Mouse (Mus musculus): ENCODE measurements around the gene 4930568D16Rik. TPM values are rescaled to one million over a fixed set of nuclear protein-coding genes. Genes with fewer than 3 reads are reported as not detected.

Gene 4930568D16Rik
- polyA plus RNA-seq, 1 experiment from 2014 or later = not detected

- H3K9ac ChIP-seq = no peak overlapping the region
- WGBS = 82% methylated on average over 7 of the region's 7 CpGs
- no peaks in the 10 kb centered on the region for H3K27me3 ChIP-seq
- no peaks in the 10 kb centered on the region for H3K9me3 ChIP-seq
- H3K4me2 ChIP-seq (replicated peaks) = no peak overlapping the region
- 0 out of 2 replicates have a peak, but pooled peaks cover 3% of the 10 kb centered on the region for H3K36me3 ChIP-seq
- no peaks in the 10 kb centered on the region for H3K4me1 ChIP-seq
- ATAC-seq (ENCODE audit: insufficient number of reproducible peaks, insufficient read depth, low FRiP score, low TSS enrichment) = no peak
- no peak overlapping the region for H3K27ac ChIP-seq
- no peak overlapping the region for H3K4me3 ChIP-seq
Observed at GRCm38 (mm10) chr2:35400739-35401138, 33.2 kb upstream of the 4930568D16Rik start.

DNA sequence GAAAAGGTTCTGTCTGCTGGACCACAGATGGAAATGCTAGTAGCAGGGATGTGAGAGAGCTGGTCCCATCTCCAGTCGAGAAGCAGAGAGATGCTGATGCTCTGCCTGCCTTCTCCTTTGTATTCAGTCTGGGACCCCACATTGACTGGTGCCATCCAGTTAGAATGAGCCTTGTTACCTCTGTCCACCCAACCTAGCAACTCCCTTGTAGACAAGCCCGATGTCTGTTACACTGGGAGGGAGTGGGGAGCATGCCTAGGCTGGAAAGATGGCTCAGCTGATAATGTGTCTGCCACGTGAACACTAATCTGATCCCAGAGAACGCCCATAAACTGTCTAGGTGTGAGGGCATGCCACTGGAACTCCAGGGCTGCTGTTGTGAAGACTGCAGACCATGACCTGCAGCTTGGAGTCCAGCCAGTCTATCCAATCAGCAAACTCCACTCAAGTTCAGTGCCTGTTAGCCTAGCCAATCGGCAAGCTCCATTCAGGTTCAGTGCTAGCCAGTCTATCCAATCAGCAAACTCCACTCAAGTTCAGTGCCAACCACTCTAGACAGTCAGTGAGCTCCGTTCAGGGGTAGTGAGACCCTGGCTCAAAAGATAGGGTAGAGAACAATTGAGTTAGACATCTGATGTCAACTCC, 30.8 kb upstream of the 4930568D16Rik start:
- no peak overlapping the region for H3K9ac ChIP-seq
- no peaks in the 10 kb centered on the region for H3K27me3 ChIP-seq
- H3K36me3 ChIP-seq = 0 out of 2 replicates have a peak, but pooled peaks cover 3% of the 10 kb centered on the region
- H3K4me2 ChIP-seq (replicated peaks) = no peak overlapping the region
- H3K27ac ChIP-seq = no peak overlapping the region
- no peak for ATAC-seq (ENCODE audit: insufficient number of reproducible peaks, insufficient read depth, low FRiP score, low TSS enrichment)
- H3K4me3 ChIP-seq = no peak overlapping the region
- 81% methylated on average over 6 of the region's 6 CpGs for WGBS
- H3K4me1 ChIP-seq = no peaks in the 10 kb centered on the region
- H3K9me3 ChIP-seq = no peaks in the 10 kb centered on the region

- Histone ChIP-seq H3K9ac (no peak overlapping the region), H3K4me1 (no peaks in the 10 kb centered on the region), H3K4me2 (replicated peaks) (no peak overlapping the region), H3K9me3 (no peaks in the 10 kb centered on the region), H3K27me3 (no peaks in the 10 kb centered on the region), H3K36me3 (0 out of 2 replicates have a peak, but pooled peaks cover 3% of the 10 kb centered on the region), H3K4me3 (no peak overlapping the region), H3K27ac (no peak overlapping the region)
- ATAC-seq (ENCODE audit: insufficient number of reproducible peaks, insufficient read depth, low FRiP score, low TSS enrichment) = no peak
- 54% methylated on average over 11 of the region's 11 CpGs for WGBS
Observed at GRCm38 (mm10) chr2:35397590-35398173, 30.2 kb upstream of the 4930568D16Rik start.

DNA sequence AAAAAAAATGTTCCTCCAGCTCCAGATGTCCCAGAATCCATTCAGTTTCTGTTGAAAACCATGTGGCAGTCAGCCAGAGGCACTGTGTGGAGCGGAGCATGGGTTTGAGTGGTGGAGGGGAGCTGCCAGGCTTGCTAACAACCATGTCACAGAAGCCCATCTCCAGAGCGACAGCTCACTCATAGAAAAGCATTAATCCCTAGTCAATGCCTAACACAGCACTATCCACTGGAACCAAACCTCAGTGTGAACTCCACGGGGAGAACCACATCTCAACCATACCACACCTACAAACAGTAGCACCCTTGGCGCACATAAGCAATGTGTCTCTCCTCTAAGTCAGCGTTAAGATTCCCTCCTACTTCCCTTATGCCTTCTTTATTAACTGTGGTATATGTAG, 29.6 kb upstream of the 4930568D16Rik start, which contains the start of gene 4930402F06Rik:
TSS of gene 4930402F06Rik (minus strand) at position 80 of the 400 bp plus-strand sequence.
- 0 out of 2 replicates have a peak, but pooled peaks cover 1% of the 10 kb centered on the region for H3K36me3 ChIP-seq
- no peaks in the 10 kb centered on the region for H3K9me3 ChIP-seq
- H3K4me1 ChIP-seq = no peaks in the 10 kb centered on the region
- no peak for ATAC-seq (ENCODE audit: insufficient number of reproducible peaks, insufficient read depth, low FRiP score, low TSS enrichment)
- H3K4me2 ChIP-seq (replicated peaks) = no peak within 1 kb of the TSS
- no peak within 1 kb of the TSS for H3K4me3 ChIP-seq
- no peak within 1 kb of the TSS for H3K9ac ChIP-seq
- H3K27me3 ChIP-seq = no peaks in the 10 kb centered on the region
- H3K27ac ChIP-seq = no peak within 1 kb of the TSS
- 72% methylated on average over 5 of the region's 5 CpGs for WGBS

DNA sequence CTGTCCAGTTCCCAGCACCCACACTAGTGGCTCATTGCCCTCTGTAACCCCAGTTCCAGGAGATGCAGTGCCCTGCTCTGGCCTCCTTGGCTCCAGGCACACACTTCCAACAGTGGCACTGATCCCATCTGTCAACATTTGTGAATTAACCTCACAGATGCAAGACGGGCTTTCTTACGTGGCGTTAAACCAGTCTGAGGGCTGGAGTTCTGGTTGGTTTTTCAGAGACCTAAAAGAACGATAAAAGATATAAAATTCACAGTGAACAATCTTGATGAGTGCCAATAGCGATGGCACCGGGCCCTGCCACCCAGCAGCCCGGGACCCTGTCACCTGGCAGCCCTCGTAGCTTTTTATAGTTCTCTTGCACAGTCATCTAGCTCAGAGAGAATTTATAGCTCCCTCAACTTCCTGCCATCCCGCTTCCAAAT, 17.9 kb upstream of the 4930568D16Rik start:
- 85% methylated on average over 9 of the region's 9 CpGs for WGBS
- H3K27ac ChIP-seq = no peak overlapping the region
- no peak overlapping the region for H3K9ac ChIP-seq
- no peaks in the 10 kb centered on the region for H3K4me1 ChIP-seq
- 0 out of 2 replicates have a peak, but pooled peaks cover 5% of the 10 kb centered on the region for H3K9me3 ChIP-seq
- H3K27me3 ChIP-seq = no peaks in the 10 kb centered on the region
- H3K4me3 ChIP-seq = no peak overlapping the region
- H3K36me3 ChIP-seq = no peaks in the 10 kb centered on the region
- H3K4me2 ChIP-seq (replicated peaks) = no peak overlapping the region
- no peak for ATAC-seq (ENCODE audit: insufficient number of reproducible peaks, insufficient read depth, low FRiP score, low TSS enrichment)

DNA sequence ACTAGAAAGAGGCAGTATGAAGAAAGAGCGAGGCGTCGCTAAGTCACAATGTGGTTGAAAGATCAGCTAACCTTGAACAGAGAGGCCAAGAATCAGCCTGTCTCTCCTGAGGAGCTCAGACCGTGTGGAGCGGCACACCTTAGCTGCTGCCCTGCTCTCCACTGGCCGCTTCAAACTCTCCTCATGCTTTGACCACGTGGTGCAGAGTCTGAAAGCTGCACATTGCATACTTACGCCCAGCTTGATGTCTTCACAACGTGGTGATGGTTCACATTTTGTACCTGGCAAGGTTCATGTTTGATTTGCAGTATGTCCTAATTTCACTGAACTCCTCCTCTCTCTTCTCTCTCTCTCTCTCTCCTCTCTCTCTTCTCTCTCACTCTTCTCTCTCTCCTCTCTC, 11.8 kb upstream of the 4930568D16Rik start:
- H3K27ac ChIP-seq = no peak overlapping the region
- no peak overlapping the region for H3K4me2 ChIP-seq (replicated peaks)
- no peaks in the 10 kb centered on the region for H3K4me1 ChIP-seq
- H3K4me3 ChIP-seq = no peak overlapping the region
- no peak overlapping the region for H3K9ac ChIP-seq
- H3K9me3 ChIP-seq = no peaks in the 10 kb centered on the region
- 69% methylated on average over 9 of the region's 9 CpGs for WGBS
- H3K36me3 ChIP-seq = no peaks in the 10 kb centered on the region
- H3K27me3 ChIP-seq = no peaks in the 10 kb centered on the region
- no peak for ATAC-seq (ENCODE audit: insufficient number of reproducible peaks, insufficient read depth, low FRiP score, low TSS enrichment)

DNA sequence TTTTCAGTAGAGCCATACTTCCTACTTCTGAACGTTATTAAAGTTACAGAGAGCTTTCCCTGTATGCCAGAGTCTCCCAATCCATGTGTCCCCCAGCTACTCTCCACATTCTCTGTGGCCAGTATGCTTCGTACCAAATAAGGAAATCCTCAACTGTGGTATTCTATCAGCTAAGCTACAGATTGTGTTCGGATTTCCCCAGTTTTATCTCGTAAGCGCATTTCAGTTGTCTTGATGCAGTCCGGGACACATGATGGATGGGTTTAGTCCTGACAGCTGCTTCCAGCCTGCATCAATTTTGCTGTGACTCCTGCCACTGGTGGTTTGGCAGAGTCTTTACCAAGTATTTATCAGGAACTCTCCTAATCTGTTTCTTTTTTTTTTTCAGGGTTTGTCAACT, 10.1 kb upstream of the 4930568D16Rik start:
- Histone ChIP-seq H3K4me2 (replicated peaks) (no peak overlapping the region), H3K27me3 (no peaks in the 10 kb centered on the region), H3K9ac (no peak overlapping the region), H3K9me3 (no peaks in the 10 kb centered on the region), H3K36me3 (no peaks in the 10 kb centered on the region), H3K27ac (no peak overlapping the region), H3K4me1 (no peaks in the 10 kb centered on the region), H3K4me3 (no peak overlapping the region)
- ATAC-seq (ENCODE audit: insufficient number of reproducible peaks, insufficient read depth, low FRiP score, low TSS enrichment) = no peak
- WGBS = 60% methylated on average over 6 of the region's 6 CpGs

DNA sequence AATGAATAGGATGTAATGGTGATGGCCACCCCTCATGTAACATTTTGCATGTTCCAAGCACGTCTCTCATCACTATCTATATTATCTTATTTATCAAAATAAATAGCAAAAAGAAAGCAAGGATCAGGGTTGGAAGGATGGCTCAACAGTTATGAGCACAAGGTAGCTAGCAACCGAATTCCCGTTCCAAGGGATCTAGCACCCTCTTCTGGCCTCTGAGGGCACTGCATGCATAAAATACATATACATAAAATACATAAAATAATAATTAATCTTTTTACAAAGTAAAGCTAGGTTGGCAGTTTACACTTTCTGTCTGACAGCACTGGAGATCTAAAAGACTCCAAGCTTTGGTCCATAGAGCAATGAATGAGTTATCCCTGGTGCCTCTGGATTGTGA, 5.5 kb upstream of the 4930568D16Rik start:
- no peaks in the 10 kb centered on the region for H3K36me3 ChIP-seq
- no peaks in the 10 kb centered on the region for H3K27me3 ChIP-seq
- H3K4me1 ChIP-seq = no peaks in the 10 kb centered on the region
- H3K4me3 ChIP-seq = no peak overlapping the region
- no peaks in the 10 kb centered on the region for H3K9me3 ChIP-seq
- no peak overlapping the region for H3K27ac ChIP-seq
- no peak for ATAC-seq (ENCODE audit: insufficient number of reproducible peaks, insufficient read depth, low FRiP score, low TSS enrichment)
- no peak overlapping the region for H3K4me2 ChIP-seq (replicated peaks)
- no peak overlapping the region for H3K9ac ChIP-seq
- 10% methylated on average over 3 of the region's 3 CpGs for WGBS

- Histone ChIP-seq H3K36me3 (no peaks in the 10 kb centered on the region), H3K27me3 (no peaks in the 10 kb centered on the region), H3K4me3 (no peak overlapping the region), H3K4me1 (no peaks in the 10 kb centered on the region), H3K9me3 (no peaks in the 10 kb centered on the region), H3K27ac (no peak overlapping the region), H3K9ac (no peak overlapping the region), H3K4me2 (replicated peaks) (no peak overlapping the region)
- no peak for ATAC-seq (ENCODE audit: insufficient number of reproducible peaks, insufficient read depth, low FRiP score, low TSS enrichment)
Observed at GRCm38 (mm10) chr2:35370686-35371085, 3.2 kb upstream of the 4930568D16Rik start.

- Histone ChIP-seq H3K4me1 (no peaks in the 10 kb centered on the region), H3K36me3 (no peaks in the 10 kb centered on the region), H3K4me3 (no peak overlapping the region), H3K27me3 (no peaks in the 10 kb centered on the region), H3K27ac (no peak overlapping the region), H3K9ac (no peak overlapping the region), H3K9me3 (no peaks in the 10 kb centered on the region), H3K4me2 (replicated peaks) (no peak overlapping the region)
- WGBS = 69% methylated on average over 5 of the region's 5 CpGs
- no peak for ATAC-seq (ENCODE audit: insufficient number of reproducible peaks, insufficient read depth, low FRiP score, low TSS enrichment)
Observed at GRCm38 (mm10) chr2:35349184-35349583, 18.3 kb downstream of the 4930568D16Rik start.

- WGBS = 74% methylated on average over 2 of the region's 2 CpGs
- Histone ChIP-seq H3K9me3 (no peaks in the 10 kb centered on the region), H3K27me3 (no peaks in the 10 kb centered on the region), H3K4me1 (no peaks in the 10 kb centered on the region), H3K9ac (no peak overlapping the region), H3K4me3 (no peak overlapping the region), H3K4me2 (replicated peaks) (no peak overlapping the region), H3K36me3 (no peaks in the 10 kb centered on the region), H3K27ac (no peak overlapping the region)
- no peak for ATAC-seq (ENCODE audit: insufficient number of reproducible peaks, insufficient read depth, low FRiP score, low TSS enrichment)
Observed at GRCm38 (mm10) chr2:35345984-35346383, 21.5 kb downstream of the 4930568D16Rik start.

DNA sequence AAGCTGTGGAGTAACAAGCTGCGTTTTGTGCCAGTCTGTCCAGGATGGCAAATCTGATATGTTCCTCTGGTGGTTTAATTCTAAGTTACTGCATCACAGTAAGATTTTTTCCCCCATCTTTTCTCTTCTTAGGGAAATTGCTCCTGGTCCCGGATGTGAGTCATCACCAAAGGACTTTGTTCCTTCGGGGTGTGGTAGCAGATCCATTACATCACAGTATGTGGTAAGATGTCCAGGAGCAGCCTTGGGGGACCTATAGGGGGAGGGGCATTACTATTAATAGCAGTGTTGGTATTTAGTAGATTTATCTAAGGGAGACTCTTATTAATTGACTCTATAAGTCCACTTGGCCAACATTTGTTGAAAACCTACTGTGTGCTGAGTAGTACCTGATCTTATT, 24.9 kb downstream of the 4930568D16Rik start:
- peaks cover 4% of the 10 kb centered on the region; the same call in 1 of the 2 replicates for H3K4me1 ChIP-seq
- ATAC-seq (ENCODE audit: insufficient number of reproducible peaks, insufficient read depth, low FRiP score, low TSS enrichment) = no peak
- no peaks in the 10 kb centered on the region for H3K9me3 ChIP-seq
- no peaks in the 10 kb centered on the region for H3K27me3 ChIP-seq
- no peak overlapping the region for H3K4me3 ChIP-seq
- no peaks in the 10 kb centered on the region for H3K36me3 ChIP-seq
- H3K9ac ChIP-seq = no peak overlapping the region
- H3K27ac ChIP-seq = no peak overlapping the region
- WGBS = 74% methylated on average over 3 of the region's 3 CpGs
- H3K4me2 ChIP-seq (replicated peaks) = no peak overlapping the region

Data from embryonic facial prominence, embryonic 12.5 days (tissue).